Mouse (Mus musculus) C2C12 (cell line): ENCODE measurements at regions not wholly inside any gene's neighbourhood (a gene's known extent, or its start where the extent isn't known, plus 50 kb on each side); places are given as distances from the start of the nearest gene placed in this dataset.

Source experiments
- H3K27me3 ChIP-seq: one replicate; pipeline ENCODE4 v1.6.1; 2011; ENCODE audit not compliant: control insufficient read depth, insufficient read depth, insufficient read length
- H3K36me3 ChIP-seq: one replicate; pipeline ENCODE4 v1.6.1; 2011; ENCODE audit not compliant: control insufficient read depth, insufficient read depth
- H3K4me3 ChIP-seq: one replicate; pipeline ENCODE4 v1.5.1; 2011; ENCODE audit warnings: mild to moderate bottlenecking, control low read depth; ENCODE audit not compliant: poor library complexity, insufficient read depth, severe bottlenecking
- H3K79me2 ChIP-seq: one replicate; pipeline ENCODE4 v1.6.1; 2011; ENCODE audit not compliant: control insufficient read depth, insufficient read depth
- H3K79me3 ChIP-seq: one replicate; pipeline ENCODE4 v1.6.1; 2011; ENCODE audit warnings: low read depth, control low read depth
- H3ac ChIP-seq: one replicate; pipeline ENCODE3; 2011; ENCODE audit warnings: low read depth; ENCODE audit not compliant: control insufficient read depth, insufficient read length
- CEBPB ChIP-seq: IDR thresholded peaks from one replicate; pipeline ENCODE4 v1.6.1; 2011; ENCODE audit warnings: low read depth, mild to moderate bottlenecking, control low read depth, moderate library complexity
- CTCF ChIP-seq: IDR thresholded peaks from one replicate; pipeline ENCODE4 v1.5.1; 2011; ENCODE audit not compliant: control insufficient read depth, insufficient read depth, insufficient read length
- FOSL1 ChIP-seq: IDR thresholded peaks from one replicate; pipeline ENCODE4 v1.8.0; 2011; ENCODE audit warnings: mild to moderate bottlenecking, low read length; ENCODE audit not compliant: poor library complexity, insufficient read depth, severe bottlenecking
- MAX ChIP-seq: IDR thresholded peaks from one replicate; pipeline ENCODE4 v1.6.1; 2011; ENCODE audit warnings: mild to moderate bottlenecking, control low read depth
- MYOD1 ChIP-seq: IDR thresholded peaks from one replicate; pipeline ENCODE4 v1.6.1; 2011; ENCODE audit warnings: low read depth; ENCODE audit not compliant: control insufficient read depth, insufficient read length
- MYOG ChIP-seq: IDR thresholded peaks from one replicate; pipeline ENCODE4 v1.6.1; 2011; ENCODE audit not compliant: control insufficient read depth, insufficient read length; ENCODE audit errors: extremely low read depth
- USF1 ChIP-seq: IDR thresholded peaks from one replicate; pipeline ENCODE4 v1.6.1; 2011; ENCODE audit warnings: low read depth, mild to moderate bottlenecking, control low read depth, moderate library complexity

DNA sequence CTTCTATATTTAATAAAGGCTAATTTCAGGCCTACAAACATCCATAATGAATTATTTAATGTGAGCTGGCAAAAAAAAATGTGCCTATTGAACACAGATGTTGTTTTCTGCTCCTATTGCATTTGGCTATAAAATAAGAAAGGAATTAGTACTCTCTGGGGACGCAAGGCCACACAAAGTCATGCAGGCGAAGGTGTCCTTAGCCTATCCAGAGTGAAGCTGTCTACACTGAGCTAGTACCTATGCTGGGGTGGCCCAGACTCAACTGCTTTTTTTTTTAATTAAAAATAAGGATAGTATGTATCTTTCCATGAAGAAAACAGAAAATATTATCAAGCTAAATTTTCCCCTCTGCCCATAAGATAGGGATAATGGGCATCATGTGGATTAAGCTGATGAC, 705.7 kb downstream of the Diaph3 start:
- no peaks in the 10 kb centered on the region for H3K36me3 ChIP-seq
- TF ChIP-seq USF1 (no peak), MYOG (no peak), CTCF (no peak), FOSL1 (no peak), CEBPB (no peak), MAX (no peak), MYOD1 (no peak)
- no peaks in the 10 kb centered on the region for H3K27me3 ChIP-seq
- no peaks in the 10 kb centered on the region for H3K79me2 ChIP-seq
- no peaks in the 10 kb centered on the region for H3K79me3 ChIP-seq
- H3K4me3 ChIP-seq = no peak overlapping the region
- H3ac ChIP-seq = no peak overlapping the region

GRCm38 (mm10) chr14:86431215-86431816, 709.7 kb downstream of the Diaph3 start:
- Histone ChIP-seq H3K27me3 (no peaks in the 10 kb centered on the region), H3K79me3 (no peaks in the 10 kb centered on the region), H3K79me2 (no peaks in the 10 kb centered on the region), H3K36me3 (no peaks in the 10 kb centered on the region), H3ac (no peak overlapping the region), H3K4me3 (no peak overlapping the region)
- TF ChIP-seq MAX (no peak), CTCF (no peak), CEBPB (no peak), MYOD1 (no peak), FOSL1 (no peak), USF1 (no peak), MYOG (no peak)

DNA sequence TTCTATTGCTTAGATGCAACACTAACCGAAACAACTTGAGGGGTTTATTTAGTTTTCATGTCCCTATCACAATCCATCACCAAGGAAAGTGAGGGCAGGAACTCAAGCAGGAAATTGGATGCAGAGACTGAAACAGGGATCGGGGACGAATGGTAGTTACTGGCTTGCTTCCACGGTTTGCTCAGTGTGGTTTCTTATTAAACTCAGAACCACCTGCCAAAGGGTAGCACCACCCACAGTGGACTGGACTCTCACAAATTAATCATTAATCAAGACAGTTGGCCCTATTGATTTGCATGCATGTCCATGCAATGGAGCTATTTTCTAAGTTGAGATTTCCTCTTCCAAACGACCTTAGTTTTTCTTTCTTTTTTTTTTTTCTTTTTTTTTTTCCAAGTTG, 719.2 kb downstream of the Diaph3 start:
- no peak overlapping the region for H3K4me3 ChIP-seq
- no peaks in the 10 kb centered on the region for H3K36me3 ChIP-seq
- no peaks in the 10 kb centered on the region for H3K27me3 ChIP-seq
- no peaks in the 10 kb centered on the region for H3K79me3 ChIP-seq
- TF ChIP-seq MYOG = no peak
- no peak for TF ChIP-seq MYOD1
- TF ChIP-seq CEBPB = no peak
- no peak for TF ChIP-seq CTCF
- no peak for TF ChIP-seq FOSL1
- TF ChIP-seq MAX = no peak
- no peak overlapping the region for H3ac ChIP-seq
- H3K79me2 ChIP-seq = no peaks in the 10 kb centered on the region

- TF ChIP-seq USF1 = no peak
- TF ChIP-seq CTCF = no peak
- TF ChIP-seq FOSL1 = no peak
- no peaks in the 10 kb centered on the region for H3K27me3 ChIP-seq
- no peaks in the 10 kb centered on the region for H3K36me3 ChIP-seq
- no peak overlapping the region for H3ac ChIP-seq
- H3K79me2 ChIP-seq = no peaks in the 10 kb centered on the region
- H3K4me3 ChIP-seq = no peak overlapping the region
- H3K79me3 ChIP-seq = no peaks in the 10 kb centered on the region
Measured at GRCm38 (mm10) chr14:86419959-86420598, 721.0 kb downstream of the Diaph3 start.

- no peak for TF ChIP-seq MAX
- no peak for TF ChIP-seq MYOG
- TF ChIP-seq FOSL1 = no peak
- no peak for TF ChIP-seq CEBPB
- no peak for TF ChIP-seq USF1
- TF ChIP-seq CTCF = no peak
- TF ChIP-seq MYOD1 = no peak
Measured at GRCm38 (mm10) chr14:86396876-86397275, 744.2 kb downstream of the Diaph3 start.

DNA sequence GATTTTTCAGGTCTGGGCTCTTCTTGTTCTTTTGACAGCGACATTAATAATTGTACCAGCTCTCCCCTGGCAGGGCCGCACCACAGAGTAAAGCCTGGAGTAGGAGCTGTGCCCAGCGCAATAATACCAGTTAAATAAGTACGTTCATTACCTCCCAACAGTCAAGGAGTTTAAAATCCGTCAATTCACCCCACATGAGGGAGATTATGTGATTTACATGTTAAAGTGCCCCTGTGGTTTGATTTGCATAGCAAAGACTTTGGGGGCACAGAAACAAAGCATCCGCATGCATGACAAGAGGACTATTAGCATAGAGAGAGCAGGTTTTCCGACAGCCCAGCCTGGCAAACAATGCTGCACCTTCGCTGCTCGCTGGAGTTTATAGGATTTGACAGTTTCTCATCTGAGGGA, 745.1 kb downstream of the Diaph3 start:
- H3K27me3 ChIP-seq = no peaks in the 10 kb centered on the region
- H3K36me3 ChIP-seq = no peaks in the 10 kb centered on the region
- no peak for TF ChIP-seq FOSL1
- TF ChIP-seq MYOG = no peak
- TF ChIP-seq MYOD1 = no peak
- no peak for TF ChIP-seq CTCF
- no peak for TF ChIP-seq MAX
- TF ChIP-seq CEBPB = no peak
- no peak for TF ChIP-seq USF1
- H3K79me2 ChIP-seq = no peaks in the 10 kb centered on the region
- H3K4me3 ChIP-seq = no peak overlapping the region
- no peaks in the 10 kb centered on the region for H3K79me3 ChIP-seq
- no peak overlapping the region for H3ac ChIP-seq

More at GRCm38 (mm10) chr14:86396876-86397275, 744.2 kb downstream of the Diaph3 start:
- Histone ChIP-seq H3ac (no peak overlapping the region), H3K79me2 (no peaks in the 10 kb centered on the region), H3K36me3 (no peaks in the 10 kb centered on the region), H3K79me3 (no peaks in the 10 kb centered on the region), H3K4me3 (no peak overlapping the region), H3K27me3 (no peaks in the 10 kb centered on the region)
